Mouse (Mus musculus): ENCODE measurements around the gene 4922502D21Rik. TPM values are rescaled to one million over a fixed set of nuclear protein-coding genes. Genes with fewer than 3 reads are reported as not detected.

Gene 4922502D21Rik
- not detected in 2 replicates for polyA plus RNA-seq (2011; ENCODE audit: insufficient read depth, insufficient read length, low read depth, missing spikeins)

DNA sequence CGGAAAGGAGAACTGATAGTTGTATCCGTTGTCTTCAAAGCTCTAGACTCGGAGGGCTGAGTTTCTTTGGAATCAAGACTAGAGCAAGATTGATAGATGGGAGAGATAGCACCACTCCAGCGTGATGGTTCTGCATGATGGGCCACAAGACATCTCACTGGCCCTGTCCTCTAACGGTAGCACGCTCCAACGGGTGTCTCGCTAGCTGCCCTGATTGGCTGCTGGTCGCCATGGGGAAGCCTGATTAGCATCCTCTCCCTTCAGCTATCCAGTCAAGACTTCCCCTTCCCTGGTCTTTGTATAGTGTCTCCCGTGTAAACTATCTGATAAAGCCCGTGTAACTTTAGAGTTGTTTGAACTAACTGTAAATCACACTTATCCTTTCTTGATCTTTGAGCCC, at the start of gene 4922502D21Rik:
4922502D21Rik (minus strand) TSS at position 187 of the 400 bp plus-strand sequence.
- Histone ChIP-seq H3K4me3 (ENCODE audit: low read depth, low read length) (no peak within 1 kb of the TSS), H3K36me3 (ENCODE audit: control insufficient read depth, insufficient read depth, low read length, poor library complexity, severe bottlenecking) (no peaks in the 10 kb centered on the region), H3K27ac (ENCODE audit: insufficient read depth, low read length) (no peak within 1 kb of the TSS), H3K4me1 (ENCODE audit: control insufficient read depth, insufficient read depth, low read length) (no peaks in the 10 kb centered on the region), H3K9me3 (replicated peaks; ENCODE audit: control insufficient read depth, insufficient read depth, low read length, poor library complexity, severe bottlenecking) (no peaks in the 10 kb centered on the region), H3K27me3 (ENCODE audit: control insufficient read depth, insufficient read depth, low read length, poor library complexity, severe bottlenecking) (0 out of 2 replicates have a peak, but pooled peaks cover 1% of the 10 kb centered on the region), H3K9ac (ENCODE audit: low read depth, poor library complexity, severe bottlenecking) (no peak within 1 kb of the TSS)
- no peak for TF ChIP-seq CTCF (IDR thresholded peaks at IDR 0.05; ENCODE audit: low read depth, low read length)
- TF ChIP-seq EP300 (IDR thresholded peaks at IDR 0.05; ENCODE audit: insufficient read depth, low read depth, low read length): no peak
- TF ChIP-seq POLR2A (IDR thresholded peaks at IDR 0.05; ENCODE audit: insufficient read depth, low read length): no peak

DNA sequence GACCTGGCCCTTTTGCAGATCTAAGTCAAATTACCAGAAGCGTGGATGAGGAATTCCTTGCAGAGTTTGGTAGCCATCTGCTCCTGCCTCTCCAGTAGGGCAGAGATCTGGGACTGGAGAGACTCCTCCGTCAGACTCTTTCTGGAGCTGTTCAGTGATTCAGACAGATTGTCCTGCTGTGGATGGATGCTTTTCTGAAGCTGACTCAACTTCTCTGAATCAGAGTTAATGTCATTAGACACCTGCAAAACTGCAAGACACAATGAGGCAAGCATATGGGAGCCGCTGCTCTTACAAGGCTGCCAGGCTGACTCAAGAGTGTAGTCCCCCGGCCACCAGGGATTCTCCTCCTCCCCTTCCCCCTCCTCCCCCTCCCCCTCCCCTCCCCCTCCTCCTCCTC, 48.9 kb upstream of the 4922502D21Rik start:
- H3K27me3 ChIP-seq (ENCODE audit: control insufficient read depth, insufficient read depth, low read length, poor library complexity, severe bottlenecking): no peaks in the 10 kb centered on the region
- H3K4me1 ChIP-seq (ENCODE audit: control insufficient read depth, insufficient read depth, low read length): no peaks in the 10 kb centered on the region
- H3K27ac ChIP-seq (ENCODE audit: insufficient read depth, low read length): no peak overlapping the region
- H3K36me3 ChIP-seq (ENCODE audit: control insufficient read depth, insufficient read depth, low read length, poor library complexity, severe bottlenecking): no peaks in the 10 kb centered on the region
- no peak overlapping the region for H3K9ac ChIP-seq (ENCODE audit: low read depth, poor library complexity, severe bottlenecking)
- TF ChIP-seq POLR2A (IDR thresholded peaks at IDR 0.05; ENCODE audit: insufficient read depth, low read length) (no peak), CTCF (IDR thresholded peaks at IDR 0.05; ENCODE audit: low read depth, low read length) (no peak), EP300 (IDR thresholded peaks at IDR 0.05; ENCODE audit: insufficient read depth, low read depth, low read length) (no peak)
- H3K4me3 ChIP-seq (ENCODE audit: low read depth, low read length): no peak overlapping the region
- H3K9me3 ChIP-seq (replicated peaks; ENCODE audit: control insufficient read depth, insufficient read depth, low read length, poor library complexity, severe bottlenecking): no peaks in the 10 kb centered on the region

DNA sequence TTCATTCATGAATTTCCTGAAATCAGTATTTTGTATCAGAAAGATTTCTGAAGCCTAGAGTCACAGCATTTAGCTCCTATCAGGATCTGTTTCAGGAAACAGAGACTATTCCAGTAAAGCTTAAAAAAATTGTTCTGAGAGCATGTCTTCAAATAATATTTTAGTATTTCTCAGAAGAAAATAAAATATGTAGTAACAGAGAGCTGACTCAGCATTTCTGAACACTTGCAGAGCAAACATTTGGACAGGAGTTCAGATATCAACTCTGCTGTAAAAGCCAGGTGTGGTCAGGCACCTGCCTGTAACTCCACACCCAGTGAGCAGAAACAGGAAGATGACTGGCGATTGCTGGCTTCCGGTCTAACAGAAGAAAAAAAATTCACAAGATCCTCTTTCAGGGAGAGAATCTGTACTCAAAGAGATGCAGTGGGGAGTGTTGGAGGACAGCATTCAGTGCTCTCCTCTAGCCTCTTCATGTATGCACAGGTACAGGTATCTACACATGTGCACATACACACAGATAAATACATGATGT, 43.4 kb upstream of the 4922502D21Rik start:
- H3K4me1 ChIP-seq (ENCODE audit: control insufficient read depth, insufficient read depth, low read length): no peaks in the 10 kb centered on the region
- H3K4me3 ChIP-seq (ENCODE audit: low read depth, low read length): no peak overlapping the region
- H3K27me3 ChIP-seq (ENCODE audit: control insufficient read depth, insufficient read depth, low read length, poor library complexity, severe bottlenecking): no peaks in the 10 kb centered on the region
- TF ChIP-seq CTCF (IDR thresholded peaks at IDR 0.05; ENCODE audit: low read depth, low read length) (no peak), EP300 (IDR thresholded peaks at IDR 0.05; ENCODE audit: insufficient read depth, low read depth, low read length) (no peak), POLR2A (IDR thresholded peaks at IDR 0.05; ENCODE audit: insufficient read depth, low read length) (no peak)
- no peak overlapping the region for H3K27ac ChIP-seq (ENCODE audit: insufficient read depth, low read length)
- no peak overlapping the region for H3K9ac ChIP-seq (ENCODE audit: low read depth, poor library complexity, severe bottlenecking)
- H3K36me3 ChIP-seq (ENCODE audit: control insufficient read depth, insufficient read depth, low read length, poor library complexity, severe bottlenecking): no peaks in the 10 kb centered on the region
- H3K9me3 ChIP-seq (replicated peaks; ENCODE audit: control insufficient read depth, insufficient read depth, low read length, poor library complexity, severe bottlenecking): no peaks in the 10 kb centered on the region

DNA sequence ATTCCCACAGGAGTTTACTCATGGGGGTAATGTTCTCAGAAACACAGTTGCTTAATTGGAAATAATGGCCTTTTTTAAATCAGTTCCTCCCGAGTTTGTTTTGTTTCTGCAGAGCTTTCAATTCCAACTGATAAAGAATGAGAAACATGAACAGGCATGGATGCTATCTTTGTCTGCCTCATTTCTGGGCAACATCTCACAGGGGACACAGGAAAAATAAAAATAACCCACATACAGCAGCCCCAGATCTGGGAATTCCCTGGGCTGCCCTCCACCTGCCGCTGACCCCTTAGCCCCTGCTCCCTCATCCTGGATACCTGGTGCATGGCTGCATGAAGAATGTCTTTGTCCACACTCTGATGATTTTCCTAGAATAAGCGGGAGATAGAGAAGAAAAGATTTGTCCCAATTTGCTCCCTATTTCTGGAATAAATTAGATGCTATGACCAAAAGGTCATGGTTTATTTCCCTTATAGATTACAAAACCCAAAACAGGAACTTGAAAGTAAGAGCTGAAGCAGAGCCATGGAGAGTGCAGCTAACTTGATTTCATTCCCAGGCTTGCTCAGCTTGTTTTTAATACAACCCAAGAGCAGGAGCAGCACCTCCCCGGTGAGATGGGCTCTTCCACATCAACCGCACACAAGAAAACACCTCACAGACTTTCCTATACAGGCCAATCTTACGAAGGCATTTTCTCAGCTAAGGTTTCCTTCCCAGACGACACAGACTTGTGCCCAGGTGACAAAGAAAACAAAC, 38.0 kb upstream of the 4922502D21Rik start:
- Histone ChIP-seq H3K9ac (ENCODE audit: low read depth, poor library complexity, severe bottlenecking) (no peak overlapping the region), H3K4me1 (ENCODE audit: control insufficient read depth, insufficient read depth, low read length) (no peaks in the 10 kb centered on the region), H3K27me3 (ENCODE audit: control insufficient read depth, insufficient read depth, low read length, poor library complexity, severe bottlenecking) (no peaks in the 10 kb centered on the region), H3K36me3 (ENCODE audit: control insufficient read depth, insufficient read depth, low read length, poor library complexity, severe bottlenecking) (no peaks in the 10 kb centered on the region), H3K4me3 (ENCODE audit: low read depth, low read length) (no peak overlapping the region), H3K27ac (ENCODE audit: insufficient read depth, low read length) (no peak overlapping the region), H3K9me3 (replicated peaks; ENCODE audit: control insufficient read depth, insufficient read depth, low read length, poor library complexity, severe bottlenecking) (no peaks in the 10 kb centered on the region)
- TF ChIP-seq CTCF (IDR thresholded peaks at IDR 0.05; ENCODE audit: low read depth, low read length): no peak
- TF ChIP-seq POLR2A (IDR thresholded peaks at IDR 0.05; ENCODE audit: insufficient read depth, low read length): no peak
- no peak for TF ChIP-seq EP300 (IDR thresholded peaks at IDR 0.05; ENCODE audit: insufficient read depth, low read depth, low read length)

DNA sequence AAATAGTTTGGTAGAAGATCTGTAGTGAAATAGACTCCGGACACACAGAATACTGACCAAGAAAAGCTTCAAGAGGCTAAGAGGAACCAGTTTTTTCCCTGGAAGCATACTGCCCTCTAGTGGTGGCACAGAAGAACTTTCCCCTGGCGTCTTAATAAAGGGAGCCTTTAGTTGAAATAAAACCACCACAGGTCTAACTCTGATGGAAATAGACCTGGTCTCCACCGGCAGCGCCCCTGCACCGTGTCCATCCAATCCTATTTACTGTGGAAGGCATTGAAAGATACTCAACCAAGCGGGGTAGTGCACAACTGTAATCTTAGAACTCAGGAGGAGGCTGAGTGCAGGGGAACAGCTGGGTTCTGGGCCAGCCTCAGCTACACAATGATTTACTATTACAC, 34.4 kb upstream of the 4922502D21Rik start:
- no peaks in the 10 kb centered on the region for H3K27me3 ChIP-seq (ENCODE audit: control insufficient read depth, insufficient read depth, low read length, poor library complexity, severe bottlenecking)
- no peaks in the 10 kb centered on the region for H3K36me3 ChIP-seq (ENCODE audit: control insufficient read depth, insufficient read depth, low read length, poor library complexity, severe bottlenecking)
- no peak overlapping the region for H3K27ac ChIP-seq (ENCODE audit: insufficient read depth, low read length)
- H3K9ac ChIP-seq (ENCODE audit: low read depth, poor library complexity, severe bottlenecking): no peak overlapping the region
- TF ChIP-seq EP300 (IDR thresholded peaks at IDR 0.05; ENCODE audit: insufficient read depth, low read depth, low read length): no peak
- TF ChIP-seq CTCF (IDR thresholded peaks at IDR 0.05; ENCODE audit: low read depth, low read length): no peak
- no peak for TF ChIP-seq POLR2A (IDR thresholded peaks at IDR 0.05; ENCODE audit: insufficient read depth, low read length)
- no peaks in the 10 kb centered on the region for H3K9me3 ChIP-seq (replicated peaks; ENCODE audit: control insufficient read depth, insufficient read depth, low read length, poor library complexity, severe bottlenecking)
- no peak overlapping the region for H3K4me3 ChIP-seq (ENCODE audit: low read depth, low read length)
- H3K4me1 ChIP-seq (ENCODE audit: control insufficient read depth, insufficient read depth, low read length): no peaks in the 10 kb centered on the region

DNA sequence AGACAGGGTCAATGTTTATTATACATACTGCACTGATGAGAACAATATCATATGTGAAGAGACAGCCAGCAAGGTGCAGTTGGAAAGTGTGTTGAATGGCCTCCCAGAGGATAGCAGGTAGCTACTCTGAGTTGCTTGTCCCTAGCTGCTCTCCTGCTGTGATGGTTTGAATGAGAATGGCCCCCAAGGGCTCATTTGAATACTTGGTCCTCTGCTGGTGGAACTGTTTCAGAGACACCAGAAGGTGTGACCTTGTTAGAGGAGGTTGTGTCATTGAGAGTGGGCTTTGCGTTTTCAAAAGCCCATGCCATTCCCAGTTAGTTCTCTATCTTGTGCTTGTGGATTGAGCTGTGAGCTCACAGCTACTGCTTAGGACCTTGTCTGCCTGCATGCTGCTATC, 32.3 kb upstream of the 4922502D21Rik start:
- Histone ChIP-seq H3K4me1 (ENCODE audit: control insufficient read depth, insufficient read depth, low read length) (no peaks in the 10 kb centered on the region), H3K4me3 (ENCODE audit: low read depth, low read length) (no peak overlapping the region), H3K27me3 (ENCODE audit: control insufficient read depth, insufficient read depth, low read length, poor library complexity, severe bottlenecking) (no peaks in the 10 kb centered on the region), H3K9me3 (replicated peaks; ENCODE audit: control insufficient read depth, insufficient read depth, low read length, poor library complexity, severe bottlenecking) (no peaks in the 10 kb centered on the region), H3K36me3 (ENCODE audit: control insufficient read depth, insufficient read depth, low read length, poor library complexity, severe bottlenecking) (no peaks in the 10 kb centered on the region), H3K9ac (ENCODE audit: low read depth, poor library complexity, severe bottlenecking) (no peak overlapping the region), H3K27ac (ENCODE audit: insufficient read depth, low read length) (0 out of 2 replicates have a peak overlapping the region, but pooled peaks have one; percentile 58)
- no peak for TF ChIP-seq CTCF (IDR thresholded peaks at IDR 0.05; ENCODE audit: low read depth, low read length)
- no peak for TF ChIP-seq POLR2A (IDR thresholded peaks at IDR 0.05; ENCODE audit: insufficient read depth, low read length)
- TF ChIP-seq EP300 (IDR thresholded peaks at IDR 0.05; ENCODE audit: insufficient read depth, low read depth, low read length): peak; percentile 74; the same call in 1 of the 2 replicates

Measured in ES-Bruce4 (cell line).